Mouse (Mus musculus): Measurements from ENCODE around the gene Kif2b.
A peak's percentile ranks its signal among the peaks of the same experiment; 100 is the strongest.

The Kif2b gene

DNA sequence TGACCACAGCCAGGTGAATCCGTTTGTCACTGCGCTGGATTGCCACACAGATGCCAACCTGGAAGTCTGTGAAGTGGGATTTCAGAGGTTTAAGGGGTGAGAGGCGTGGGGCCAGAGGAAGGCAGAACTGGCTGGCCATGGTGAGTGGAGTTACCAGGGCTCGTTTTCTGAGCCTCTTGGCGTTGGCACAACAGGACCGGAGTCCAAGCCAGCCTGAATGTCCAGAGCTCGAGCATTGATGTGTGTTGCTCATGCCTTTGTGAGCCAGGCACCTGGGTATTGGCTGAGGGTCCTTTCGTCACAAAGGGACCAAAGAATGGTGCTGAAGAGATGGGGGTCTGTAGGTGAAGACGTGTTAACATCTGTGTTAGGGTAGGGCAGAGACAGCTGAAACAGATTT, at the start of gene Kif2b:
Gene Kif2b, minus strand, starts transcription at position 242 of the 400 bp plus-strand sequence.
- DNase-seq (ENCODE audit: low read depth, low spot score) = peak; percentile 0

DNA sequence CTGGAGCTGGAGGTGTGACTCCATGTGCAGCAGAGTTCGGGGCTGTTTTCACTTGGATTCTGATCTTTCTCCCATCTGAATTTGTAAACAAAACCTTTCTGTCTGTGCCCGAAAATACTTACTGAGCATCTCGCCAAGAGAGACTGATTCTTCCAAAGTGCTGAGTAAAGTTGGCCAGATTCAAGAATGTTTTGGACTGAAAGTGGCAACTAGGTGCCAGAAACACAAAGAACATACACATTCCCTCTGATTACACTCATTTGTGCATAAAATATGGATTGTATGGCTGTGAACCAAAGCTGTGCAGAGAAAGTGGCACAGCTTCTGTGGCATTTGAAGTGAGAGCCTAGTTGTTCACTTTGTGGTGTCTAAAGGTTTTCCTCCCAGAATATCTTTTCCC, 15.7 kb upstream of the Kif2b start:
- DNase-seq (ENCODE audit: low read depth, low spot score) = no peak

DNA sequence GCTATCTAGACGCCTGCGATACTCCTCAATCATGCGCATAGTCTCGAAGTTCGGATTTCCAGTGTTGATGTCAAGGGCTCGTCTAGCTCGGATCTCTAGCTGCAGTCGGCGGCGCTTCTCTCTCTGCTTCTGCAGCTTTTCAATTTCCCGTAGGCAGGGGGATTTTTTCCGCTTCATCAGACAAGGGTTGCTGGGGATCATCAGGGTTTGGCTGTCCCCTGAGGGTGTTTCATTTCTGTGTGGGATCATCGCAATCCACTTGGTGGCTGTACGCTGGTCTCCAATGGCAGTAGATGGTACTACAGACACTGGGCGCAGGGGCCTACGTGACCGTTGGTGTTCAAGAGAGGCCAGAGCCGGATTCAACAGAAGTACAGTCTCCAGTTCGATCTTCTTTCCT, 502 bp downstream of the Kif2b start:
- no peak for DNase-seq (ENCODE audit: low read depth, low spot score)

- DNase-seq (ENCODE audit: low read depth, low spot score) = no peak
Observed at GRCm38 (mm10) chr11:91575406-91575805, 2.0 kb downstream of the Kif2b start.

DNA sequence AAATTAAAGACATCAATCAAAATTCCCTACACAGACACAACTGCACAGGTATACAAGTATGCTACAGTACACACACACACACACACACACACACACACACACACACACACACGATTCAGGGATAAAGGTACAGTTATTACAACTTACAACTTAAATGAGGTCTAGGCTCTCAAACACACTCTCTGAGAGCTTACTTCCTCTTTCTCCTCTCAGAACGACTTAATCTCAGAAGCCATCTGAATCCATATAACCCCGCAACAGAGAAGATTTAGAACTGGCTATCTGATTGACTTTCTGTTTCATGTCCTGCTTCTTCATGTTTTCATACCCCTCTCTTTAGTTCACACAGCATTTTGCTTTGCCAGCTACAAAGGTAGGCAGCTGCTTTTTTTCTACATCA, 2.9 kb downstream of the Kif2b start:
- no peak for DNase-seq (ENCODE audit: low read depth, low spot score)

DNA sequence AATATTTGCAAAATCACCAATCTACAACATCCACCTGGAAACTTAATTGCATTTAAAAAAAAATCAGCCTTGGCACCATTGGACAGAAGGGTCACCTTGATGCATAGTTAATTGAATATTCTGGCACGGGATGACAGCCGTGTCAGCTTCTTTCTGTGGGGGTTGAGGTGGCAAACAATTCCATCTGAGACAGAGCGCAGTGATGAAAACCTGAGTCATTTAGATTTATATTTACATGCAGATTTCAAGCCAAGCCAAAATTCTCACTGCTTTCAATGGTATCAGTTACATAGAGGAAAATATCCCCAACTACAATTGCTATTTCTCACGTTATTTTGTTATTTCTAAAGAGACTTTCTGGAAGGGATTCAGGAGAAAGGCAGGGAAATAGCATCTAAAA, 46.6 kb downstream of the Kif2b start:
- no peak for DNase-seq (ENCODE audit: low read depth, low spot score)

Measured in forelimb bud, embryonic 11.5 days (tissue).